Mouse (Mus musculus): ENCODE results near the gene Adgrl3.

DNA sequence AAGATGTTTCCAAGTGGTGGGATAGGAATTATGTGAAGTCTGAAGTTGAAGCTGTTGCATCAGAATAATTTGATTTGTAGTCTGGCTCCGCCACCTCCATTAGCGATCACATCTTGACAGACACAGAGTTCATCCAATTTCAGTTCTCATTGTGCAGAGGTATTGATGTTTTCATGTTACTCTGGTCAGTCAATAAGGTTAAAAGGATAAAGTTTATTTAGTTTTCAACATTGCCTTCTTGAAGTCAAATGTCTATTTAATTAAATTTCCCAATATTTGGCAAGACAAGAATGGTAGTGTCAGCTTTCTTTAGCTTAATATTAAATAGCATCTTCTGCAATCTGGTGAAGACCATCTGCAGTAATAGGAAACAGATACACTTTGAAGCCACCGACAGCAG, 461.0 kb downstream of the Adgrl3 start:
- TF ChIP-seq MAX (IDR thresholded peaks at IDR 0.05; ENCODE audit: low read depth), result no peak
- no peak for TF ChIP-seq CEBPB (IDR thresholded peaks at IDR 0.05; ENCODE audit: insufficient read depth, poor library complexity, severe bottlenecking)
- no peak for TF ChIP-seq MYOG (IDR thresholded peaks at IDR 0.05; ENCODE audit: control insufficient read depth in 1 of 3, insufficient read depth in 1 of 3, insufficient read length in 2 of 3, low read depth in 2 of 3)
- TF ChIP-seq TCF12 (IDR thresholded peaks at IDR 0.05; ENCODE audit: insufficient read depth, poor library complexity, severe bottlenecking), result no peak
- no peak for TF ChIP-seq POLR2A (IDR thresholded peaks at IDR 0.05; ENCODE audit: insufficient read length, low read depth)
- TF ChIP-seq MYOD1 (IDR thresholded peaks at IDR 0.05; ENCODE audit: control insufficient read depth in 1 of 3, insufficient read length in 2 of 3, low read depth in 2 of 3), result no peak
- no peak for TF ChIP-seq USF1 (IDR thresholded peaks at IDR 0.05; ENCODE audit: low read depth)
- TF ChIP-seq E2F4 (IDR thresholded peaks at IDR 0.05; ENCODE audit: insufficient read depth), result no peak
